Mouse (Mus musculus): Measurements from ENCODE around the gene Krt83. TPM values are rescaled to one million over a fixed set of nuclear protein-coding genes. Genes with fewer than 3 reads are reported as not detected.

The Krt83 gene
- polyA plus RNA-seq (2015; fragmentation: Nextera tagmentation; extraction: Ambion mirVana) = not detected in 2 replicates

GRCm38 (mm10) chr15:101491431-101491830 lies at the start of gene Krt83:
Gene Krt83, minus strand, starts transcription at chr15:101491512.

GRCm38 (mm10) chr15:101532720-101533119 lies 41.4 kb upstream of the Krt83 start, which contains the start of gene Krt84:
Gene Krt84, minus strand, starts transcription at chr15:101532820.

GRCm38 (mm10) chr15:101517161-101517560 lies 25.8 kb upstream of the Krt83 start, which contains the start of gene Gm49425:
Gene Gm49425, minus strand, starts transcription at chr15:101517261.

GRCm38 (mm10) chr15:101472952-101473528 lies 18.3 kb downstream of the Krt83 start, which contains the start of gene Krt86:
Gene Krt86, plus strand, starts transcription at chr15:101473478.

GRCm38 (mm10) chr15:101463651-101464050 lies 27.7 kb downstream of the Krt83 start, which contains the start of gene Krt81:
Gene Krt81, minus strand, starts transcription at chr15:101463751.

GRCm38 (mm10) chr15:101447444-101447843 lies 43.9 kb downstream of the Krt83 start, which contains the start of gene Krt88:
Gene Krt88, plus strand, starts transcription at chr15:101447744.

GRCm38 (mm10) chr15:101438555-101438954 lies 52.8 kb downstream of the Krt83 start, which contains the start of gene Krt87:
Gene Krt87, minus strand, starts transcription at chr15:101438804.

Other genes starting within 250 kb of the Krt83 start
- gene Nr4a1, start 237.2 kb downstream of the Krt83 start, polyA plus RNA-seq (2015; fragmentation: Nextera tagmentation; extraction: Ambion mirVana) = 11.8 and 15.2 TPM in 2 replicates
- gene Atg101, start 207.2 kb downstream of the Krt83 start, polyA plus RNA-seq (2015; fragmentation: Nextera tagmentation; extraction: Ambion mirVana) = 63.2 and 67.3 TPM in 2 replicates
- gene 6030408B16Rik, start 198.3 kb downstream of the Krt83 start, polyA plus RNA-seq (2015; fragmentation: Nextera tagmentation; extraction: Ambion mirVana) = 0.26 and 0.34 TPM in 2 replicates
- gene Krt80, start 121.3 kb downstream of the Krt83 start, polyA plus RNA-seq (2015; fragmentation: Nextera tagmentation; extraction: Ambion mirVana) = 0.58 and 0.74 TPM in 2 replicates
- gene Krt7, start 80.5 kb downstream of the Krt83 start, polyA plus RNA-seq (2015; fragmentation: Nextera tagmentation; extraction: Ambion mirVana) = 0.19 and 0.37 TPM in 2 replicates
- gene Krt87, start 52.7 kb downstream of the Krt83 start, polyA plus RNA-seq (2015; fragmentation: Nextera tagmentation; extraction: Ambion mirVana) = 1.1 and 1.2 TPM in 2 replicates
- gene Krt88, start 43.8 kb downstream of the Krt83 start, polyA plus RNA-seq (2015; fragmentation: Nextera tagmentation; extraction: Ambion mirVana) = not detected in 2 replicates
- gene Krt81, start 27.8 kb downstream of the Krt83 start, polyA plus RNA-seq (2015; fragmentation: Nextera tagmentation; extraction: Ambion mirVana) = not detected in 2 replicates
- gene Krt86, start 18.0 kb downstream of the Krt83 start, polyA plus RNA-seq (2015; fragmentation: Nextera tagmentation; extraction: Ambion mirVana) = 0.13 and 0.14 TPM in 2 replicates
- 0.45 and 0.79 TPM in 2 replicates for gene Gm49425, start 25.7 kb upstream of the Krt83 start, polyA plus RNA-seq (2015; fragmentation: Nextera tagmentation; extraction: Ambion mirVana)
- gene Krt84, start 41.3 kb upstream of the Krt83 start, polyA plus RNA-seq (2015; fragmentation: Nextera tagmentation; extraction: Ambion mirVana) = 0.05 TPM in 1 of 2 replicates, not detected in the other
- gene Krt82, start 59.2 kb upstream of the Krt83 start, polyA plus RNA-seq (2015; fragmentation: Nextera tagmentation; extraction: Ambion mirVana) = not detected in 2 replicates
- 0.11 and 0.28 TPM in 2 replicates for gene Krt90, start 71.4 kb upstream of the Krt83 start, polyA plus RNA-seq (2015; fragmentation: Nextera tagmentation; extraction: Ambion mirVana)
- gene Krt75, start 82.4 kb upstream of the Krt83 start, polyA plus RNA-seq (2015; fragmentation: Nextera tagmentation; extraction: Ambion mirVana) = 0.24 and 0.31 TPM in 2 replicates
- not detected in 2 replicates for gene Gm5414, start 136.7 kb upstream of the Krt83 start, polyA plus RNA-seq (2015; fragmentation: Nextera tagmentation; extraction: Ambion mirVana)
- not detected in 2 replicates for gene Gm5478, start 155.9 kb upstream of the Krt83 start, polyA plus RNA-seq (2015; fragmentation: Nextera tagmentation; extraction: Ambion mirVana)
- gene Krt6b, start 188.8 kb upstream of the Krt83 start, polyA plus RNA-seq (2015; fragmentation: Nextera tagmentation; extraction: Ambion mirVana) = not detected in 2 replicates
- not detected in 2 replicates for gene Krt6a, start 202.8 kb upstream of the Krt83 start, polyA plus RNA-seq (2015; fragmentation: Nextera tagmentation; extraction: Ambion mirVana)
- 0.12 and 0.17 TPM in 2 replicates for gene Krt5, start 221.4 kb upstream of the Krt83 start, polyA plus RNA-seq (2015; fragmentation: Nextera tagmentation; extraction: Ambion mirVana)